24 mouse cellular contexts compared by ENCODE assay signal in genomic region chr1:128667121-128667762, GRCm38 (mm10).
DNase-seq lines count a peak whose midpoint lies in the region; ATAC-seq and TF ChIP-seq lines count a peak whose summit lies in the region.
"Had no signal": no experiment of that assay in that cellular context is flagged by ENCODE, and none has a peak within 500 bp of the region (broad histone marks: within the 10 kb centered on the region; RNA-seq: fewer than 3 reads in every experiment).

No protein-coding gene starts in this region.

- peaks cover 6% of the 10 kb centered on the region; the same call in 1 of the 2 replicates for H3K4me1 ChIP-seq in lung, postnatal 0 days (ENCODE audit: insufficient read depth, low read depth, low read length)
- H3K4me1 ChIP-seq in heart, embryonic 12.5 days (replicated peaks): peaks cover 9% of the 10 kb centered on the region; the same call in 1 of the 2 replicates
- H3K4me1 ChIP-seq: embryonic facial prominence, embryonic 12.5 days; heart, embryonic 15.5 days had no signal

- no peak for TF ChIP-seq CTCF in lung, postnatal 0 days (IDR thresholded peaks at IDR 0.05)

- WGBS in lung, postnatal 0 days: 77% methylated on average over 4 of the region's 4 CpGs
- 76% methylated on average over 4 of the region's 4 CpGs for WGBS in heart, embryonic 12.5 days

- no peak overlapping the region for H3K4me3 ChIP-seq in lung, postnatal 0 days (ENCODE audit: low read depth, low read length)
- H3K4me3 ChIP-seq in heart, embryonic 12.5 days: no peak overlapping the region
- H3K4me3 ChIP-seq: embryonic facial prominence, embryonic 12.5 days; erythroblast, embryonic 14.5 days; forebrain, embryonic 13.5 days; heart, embryonic 15.5 days; hindbrain, embryonic 15.5 days; neural tube, embryonic 13.5 days had no signal

- no peaks in the 10 kb centered on the region for H3K27me3 ChIP-seq in lung, postnatal 0 days (replicated peaks; ENCODE audit: insufficient read depth, low read length)
- H3K27me3 ChIP-seq in heart, embryonic 12.5 days (replicated peaks): no peaks in the 10 kb centered on the region
- H3K27me3 ChIP-seq: embryonic facial prominence, embryonic 12.5 days; forebrain, embryonic 13.5 days; heart, embryonic 15.5 days; hindbrain, embryonic 15.5 days; neural tube, embryonic 13.5 days had no signal

- no peak overlapping the region for H3K27ac ChIP-seq in lung, postnatal 0 days (ENCODE audit: low read length)
- H3K27ac ChIP-seq in heart, embryonic 12.5 days (ENCODE audit: poor library complexity, severe bottlenecking): no peak overlapping the region
- H3K27ac ChIP-seq: embryonic facial prominence, embryonic 12.5 days; forebrain, embryonic 13.5 days; heart, embryonic 15.5 days; hindbrain, embryonic 15.5 days; kidney, postnatal 0 days; neural tube, embryonic 13.5 days had no signal

- H3K4me2 ChIP-seq in lung, postnatal 0 days (replicated peaks; ENCODE audit: low read depth, low read length): no peak overlapping the region
- H3K4me2 ChIP-seq in heart, embryonic 12.5 days: no peak overlapping the region
- H3K4me2 ChIP-seq: embryonic facial prominence, embryonic 12.5 days; forebrain, embryonic 13.5 days; heart, embryonic 15.5 days; hindbrain, embryonic 15.5 days; neural tube, embryonic 13.5 days had no signal

- ATAC-seq in lung, postnatal 0 days: no peak
- ATAC-seq in heart, embryonic 12.5 days (ENCODE audit: insufficient number of reproducible peaks, low FRiP score): no peak
- ATAC-seq: forebrain, embryonic 13.5 days had no signal

- DNase-seq in CD4-positive helper T cell, adult 2 months (ENCODE audit: low read depth, low spot score): peak; percentile 49
- DNase-seq in CD8-positive naive resting alpha-beta T cell, adult 2 months (ENCODE audit: low read depth in 2 of 2, low spot score in 2 of 2): peak; percentile 3 to 19
- DNase-seq in natural killer cell, adult 2 months (ENCODE audit: low spot score in 2 of 2): peak; percentile 36 to 47
- peak; percentile 50 for DNase-seq in thymus, postnatal 25 days
- no peak for DNase-seq in lung, postnatal 0 days (ENCODE audit: low spot score)
- DNase-seq in right cerebral cortex, postnatal 14 days: no peak
- DNase-seq: adrenal gland, adult 8-10 months; cerebellum, adult 9-10 months; gastrocnemius, postnatal 14 days; heart, adult 18-20 months; heart, postnatal 4 days; kidney, adult 11 months; left cerebral cortex, postnatal 4 days; liver; lung, postnatal 36 days; right cerebral cortex, postnatal 25 days had no signal

- H3K36me3 ChIP-seq in lung, postnatal 0 days (ENCODE audit: insufficient read depth, low read length): no peaks in the 10 kb centered on the region
- no peaks in the 10 kb centered on the region for H3K36me3 ChIP-seq in heart, embryonic 12.5 days
- H3K36me3 ChIP-seq: embryonic facial prominence, embryonic 12.5 days; heart, embryonic 15.5 days; hindbrain, embryonic 15.5 days; neural tube, embryonic 13.5 days had no signal

- no peak overlapping the region for H3K9ac ChIP-seq in lung, postnatal 0 days (replicated peaks; ENCODE audit: low read depth)
- no peak overlapping the region for H3K9ac ChIP-seq in heart, embryonic 12.5 days
- H3K9ac ChIP-seq: embryonic facial prominence, embryonic 12.5 days; forebrain, embryonic 13.5 days; heart, embryonic 15.5 days; hindbrain, embryonic 15.5 days; neural tube, embryonic 13.5 days had no signal

- no peaks in the 10 kb centered on the region for H3K9me3 ChIP-seq in lung, postnatal 0 days (ENCODE audit: low read length)
- peaks cover 4% of the 10 kb centered on the region for H3K9me3 ChIP-seq in heart, embryonic 12.5 days (replicated peaks)
- H3K9me3 ChIP-seq: embryonic facial prominence, embryonic 12.5 days; forebrain, embryonic 13.5 days; heart, embryonic 15.5 days; hindbrain, embryonic 15.5 days; neural tube, embryonic 13.5 days had no signal

- TF ChIP-seq EP300 in lung, postnatal 0 days (IDR thresholded peaks at IDR 0.05): no peak

Comparison
In these comparisons a context has a peak if more than half of its experiments do, and no peak if none do; other contexts are left out.
1. DNase-seq: peak in CD4-positive helper T cell, adult 2 months (single experiment), CD8-positive naive resting alpha-beta T cell, adult 2 months (2 of 2), natural killer cell, adult 2 months (2 of 2) and thymus, postnatal 25 days (single experiment); none in lung, postnatal 0 days (single experiment) and right cerebral cortex, postnatal 14 days (single experiment).